Mouse (Mus musculus): ENCODE results near the gene BC030870.

- TF ChIP-seq CTCF (IDR thresholded peaks at IDR 0.05) (no peak), POLR2A (IDR thresholded peaks at IDR 0.05; ENCODE audit: insufficient read depth, low read depth, low read length) (no peak), EP300 (IDR thresholded peaks at IDR 0.05; ENCODE audit: insufficient read depth, low read depth, low read length) (no peak)
Observed at GRCm38 (mm10) chr8:65067031-65067430, 62.3 kb downstream of the BC030870 start.

Data from heart, adult 2 months (tissue).